Mouse (Mus musculus) limb, embryonic 10.5 days (tissue): ENCODE results near the gene Sap18b. TPM values are rescaled to one million over a fixed set of nuclear protein-coding genes. Genes with fewer than 3 reads are reported as not detected.
"Not testable (repeated sequence)": the region's sequence is repeated elsewhere in the genome, so short reads cannot be mapped to it uniquely, and the experiment has no call there.

Experiments used
- DNase-seq: peaks from one replicate; pipeline ENCODE4 v3.0.0-alpha.2; 2017; ENCODE audit warnings: low spot score
- H3K27ac ChIP-seq: fragments of 300-500 bp; sonication (generic); 2 replicates; pipeline ENCODE4 v1.5.1; 2016; ENCODE audit warnings: mild to moderate bottlenecking
- H3K27me3 ChIP-seq: fragments of 300-500 bp; sonication (generic); 2 replicates; pipeline ENCODE4 v1.6.1; 2016; ENCODE audit warnings: low read depth, mild to moderate bottlenecking; ENCODE audit not compliant: poor library complexity, severe bottlenecking
- H3K36me3 ChIP-seq: fragments of 300-500 bp; sonication (generic); 2 replicates; pipeline ENCODE4 v1.6.1; 2016; ENCODE audit warnings: mild to moderate bottlenecking, moderate library complexity
- H3K4me1 ChIP-seq: fragments of 300-500 bp; sonication (generic); 2 replicates; pipeline ENCODE4 v1.6.1; 2016
- H3K4me3 ChIP-seq: fragments of 300-500 bp; sonication (generic); 2 replicates; pipeline ENCODE4 v1.5.1; 2016; ENCODE audit warnings: mild to moderate bottlenecking, moderate library complexity
- H3K9me3 ChIP-seq: fragments of 300-500 bp; sonication (generic); replicated peaks from 2 replicates; pipeline ENCODE4 v1.6.1; 2016; ENCODE audit warnings: mild to moderate bottlenecking
- WGBS: fragments of 180-500 bp; shearing (Covaris S2); methylation state at CpG from one replicate; pipeline ENCODE4 v1.1.7; 2016; 5-methylcytosine and 5-hydroxymethylcytosine counted together
- polyA plus RNA-seq: library from polyadenylated mRNA; unstranded; fragments of >200 nt; fragmentation: Nextera tagmentation; extraction: Ambion mirVana; gene quantifications from 2 replicates; pipeline ENCODE4 v1.2.1, GENCODE M21; 2016

Gene Sap18b
- polyA plus RNA-seq, 1 experiment from 2014 or later = 387 TPM

- not testable (repeated sequence) for DNase-seq, H3K27ac ChIP-seq, H3K4me1 ChIP-seq, H3K27me3 ChIP-seq, H3K9me3 ChIP-seq, H3K4me3 ChIP-seq
- 83% methylated on average over 11 of the region's 11 CpGs for WGBS
- peaks cover 58% of the 10 kb centered on the region for H3K36me3 ChIP-seq
These were observed 38.8 kb downstream of the Sap18b start for GRCm38 (mm10) chr8:95863761-95864440.

GRCm38 (mm10) chr8:95864851-95865250, 39.7 kb downstream of the Sap18b start:
- not testable (repeated sequence) for H3K4me1 ChIP-seq, H3K27me3 ChIP-seq, H3K4me3 ChIP-seq, H3K27ac ChIP-seq, DNase-seq, H3K9me3 ChIP-seq
- WGBS = 96% methylated on average over 18 of the region's 18 CpGs
- H3K36me3 ChIP-seq = peaks cover 68% of the 10 kb centered on the region

- DNase-seq = no peak
These were observed 46.5 kb downstream of the Sap18b start for GRCm38 (mm10) chr8:95871690-95872089.

GRCm38 (mm10) chr8:95875270-95875669, 50.1 kb downstream of the Sap18b start:
- no peaks in the 10 kb centered on the region for H3K4me1 ChIP-seq
- H3K27ac ChIP-seq = no peak overlapping the region
- DNase-seq = no peak
- H3K9me3 ChIP-seq = no peaks in the 10 kb centered on the region
- 95% methylated on average over 7 of the region's 7 CpGs for WGBS
- no peaks in the 10 kb centered on the region for H3K27me3 ChIP-seq
- H3K4me3 ChIP-seq = no peak overlapping the region
- peaks cover 82% of the 10 kb centered on the region for H3K36me3 ChIP-seq

More at GRCm38 (mm10) chr8:95871690-95872089, 46.5 kb downstream of the Sap18b start:
- Histone ChIP-seq H3K9me3 (no peaks in the 10 kb centered on the region), H3K27ac (no peak overlapping the region), H3K27me3 (no peaks in the 10 kb centered on the region), H3K4me1 (no peaks in the 10 kb centered on the region), H3K4me3 (no peak overlapping the region), H3K36me3 (peaks cover 100% of the 10 kb centered on the region)
- 94% methylated on average over 16 of the region's 16 CpGs for WGBS

Other genes with a start within 250 kb of the Sap18b start
- not detected in 2 replicates for gene Prss54, start 249.0 kb upstream of the Sap18b start, polyA plus RNA-seq
- gene Gins3, start 191.9 kb upstream of the Sap18b start, polyA plus RNA-seq = 27.9 and 32.1 TPM in 2 replicates
- 7.6 and 9.7 TPM in 2 replicates for gene Ndrg4, start 148.4 kb upstream of the Sap18b start, polyA plus RNA-seq
- gene Setd6, start 109.5 kb upstream of the Sap18b start, polyA plus RNA-seq = 16.7 and 22.6 TPM in 2 replicates
- 107 and 119 TPM in 2 replicates for gene Cnot1, start 17.9 kb upstream of the Sap18b start, polyA plus RNA-seq
- 14.7 and 17.9 TPM in 2 replicates for gene Slc38a7, start 28.2 kb downstream of the Sap18b start, polyA plus RNA-seq
- gene Got2, start 63.2 kb downstream of the Sap18b start, polyA plus RNA-seq = 185 and 197 TPM in 2 replicates